Mouse (Mus musculus) testis, postnatal 10 days (tissue): ENCODE results near the gene Gm20388.
A peak's percentile ranks its signal among the peaks of the same experiment; 100 is the strongest.
"Not testable (repeated sequence)": the region's sequence is repeated elsewhere in the genome, so short reads cannot be mapped to it uniquely, and the experiment has no call there.

Source experiments
- DNase-seq: peaks from one replicate; pipeline ENCODE4 v3.0.0; 2021; ENCODE audit warnings: low spot score

Gm20388 gene

GRCm38 (mm10) chr8:123202288-123202687 is 3291.6 kb downstream of the Gm20388 start:
- DNase-seq: peak; percentile 87

GRCm38 (mm10) chr8:123203571-123203970 is 3292.9 kb downstream of the Gm20388 start:
- no peak for DNase-seq

- DNase-seq: no peak
Measured at GRCm38 (mm10) chr8:123211876-123212275, 3301.2 kb downstream of the Gm20388 start.

GRCm38 (mm10) chr8:123212321-123213117 is 3301.9 kb downstream of the Gm20388 start, which contains the start of the genes Chmp1a and Spata33:
TSS of gene Chmp1a (minus strand) at chr8:123212763.
TSS of gene Spata33 (plus strand) at chr8:123212832.
- peak; percentile 93 for DNase-seq

GRCm38 (mm10) chr8:123213118-123213772 is 3302.6 kb downstream of the Gm20388 start:
- no peak for DNase-seq

DNA sequence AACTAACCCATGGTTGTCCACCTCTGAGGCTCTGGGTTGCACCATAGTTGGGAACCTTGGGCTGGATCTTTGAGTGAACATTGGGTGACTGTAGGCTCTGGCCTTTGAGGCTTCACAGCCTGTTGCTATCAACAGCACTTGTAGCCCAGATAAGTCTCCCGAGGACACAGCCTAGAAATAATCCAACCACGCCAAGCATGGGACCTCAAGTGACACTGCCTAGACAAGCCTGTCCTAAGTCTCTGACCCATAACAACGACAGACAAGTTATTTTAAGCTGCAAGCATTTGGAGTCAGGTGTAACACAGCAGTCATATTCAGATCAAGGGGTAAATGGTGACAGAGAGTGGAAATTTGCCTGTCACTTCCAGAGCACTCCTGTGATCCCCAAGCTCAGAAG is 3304.8 kb downstream of the Gm20388 start:
- DNase-seq: no peak

DNA sequence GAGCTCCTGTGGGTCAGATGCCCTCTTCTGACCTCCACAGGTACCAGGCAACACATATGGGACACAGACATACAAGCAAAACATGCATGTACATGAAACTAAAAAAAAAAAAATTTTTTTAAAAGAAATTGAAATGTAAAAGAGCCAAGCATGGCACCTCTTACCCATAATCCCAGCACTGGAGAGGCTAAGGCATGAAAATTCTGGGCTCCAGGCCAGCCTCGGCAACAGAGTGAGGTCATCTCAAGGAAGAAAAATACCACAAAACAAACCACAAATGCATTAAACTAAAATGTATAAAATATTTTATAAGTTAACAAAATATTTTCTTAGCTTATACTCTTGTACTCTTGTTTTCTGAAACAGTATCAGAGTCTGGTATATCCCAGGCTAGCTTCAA is 3310.3 kb downstream of the Gm20388 start:
- no peak for DNase-seq

DNA sequence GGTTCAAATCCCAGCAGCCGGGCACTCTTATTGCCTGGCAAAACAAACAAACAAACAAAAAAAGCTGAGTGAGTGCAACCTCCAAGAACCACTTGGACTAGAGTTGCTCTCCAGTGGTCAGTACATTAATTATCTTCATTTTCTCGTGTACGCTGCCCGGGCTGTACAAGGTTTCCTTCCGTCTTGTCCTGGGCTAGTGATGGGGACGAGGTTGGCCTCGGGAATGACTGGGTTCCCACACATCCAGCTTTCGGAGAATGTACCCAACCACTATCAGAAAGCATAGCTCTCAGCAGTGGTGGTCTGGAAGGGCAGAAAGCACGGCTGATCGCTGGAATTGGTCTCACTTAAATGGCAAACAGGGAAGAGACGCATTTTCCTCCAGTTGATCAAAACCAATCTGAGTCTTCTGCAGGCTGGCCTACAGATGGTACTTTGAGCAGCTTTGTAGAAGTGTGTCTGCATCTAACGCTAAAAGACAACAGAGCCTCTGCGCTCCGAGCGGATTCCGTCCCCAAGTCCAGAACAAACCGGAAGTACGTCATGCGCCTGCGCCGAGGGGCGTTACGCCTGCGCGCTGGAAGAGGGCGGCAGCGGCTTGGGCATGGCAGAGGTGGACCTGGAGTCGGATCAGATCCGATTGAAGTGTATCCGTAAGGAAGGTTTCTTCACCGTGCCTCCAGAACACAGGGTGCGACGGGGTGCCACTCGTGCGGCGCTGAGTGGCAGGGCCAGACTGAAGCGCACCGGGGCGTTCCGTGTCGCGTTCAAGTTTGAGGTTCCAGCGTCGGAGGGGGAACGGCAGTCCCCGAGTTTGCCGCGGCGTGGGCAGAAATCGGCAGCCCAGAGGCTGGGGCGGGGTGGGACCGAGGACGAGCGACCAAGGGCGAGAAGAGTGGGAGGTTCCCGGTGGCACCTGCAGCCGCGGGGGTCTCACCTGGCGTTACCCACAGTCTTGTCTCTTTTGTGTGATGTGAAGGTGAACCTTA is 3313.9 kb downstream of the Gm20388 start, which contains the start of gene Cdk10:
Cdk10 (plus strand) TSS at position 565 of the 989 bp plus-strand sequence.
- peak; percentile 95 for DNase-seq

DNA sequence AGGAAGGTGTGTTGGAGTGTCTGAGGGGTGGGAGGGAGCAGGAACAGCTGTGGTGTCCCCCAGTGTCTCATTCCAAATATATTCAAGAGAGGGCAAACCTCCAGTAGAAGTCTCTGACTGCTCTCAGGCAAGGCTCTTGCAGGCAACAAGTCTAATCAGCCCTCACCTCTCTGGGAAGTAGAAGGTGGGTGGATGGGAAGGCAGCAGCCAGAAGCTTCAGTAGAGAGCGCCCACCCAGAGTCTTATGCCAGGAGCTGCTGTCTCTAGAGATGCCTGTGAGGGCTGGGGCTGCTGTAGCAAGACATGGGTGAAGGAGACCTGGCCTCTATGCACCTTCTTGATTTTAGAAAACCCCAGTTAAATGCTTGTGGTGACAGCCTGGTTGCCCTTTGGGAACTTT is 3317.8 kb downstream of the Gm20388 start:
- no peak for DNase-seq

- DNase-seq: not testable (repeated sequence)
Measured at GRCm38 (mm10) chr8:123230326-123230725, 3319.7 kb downstream of the Gm20388 start.

DNA sequence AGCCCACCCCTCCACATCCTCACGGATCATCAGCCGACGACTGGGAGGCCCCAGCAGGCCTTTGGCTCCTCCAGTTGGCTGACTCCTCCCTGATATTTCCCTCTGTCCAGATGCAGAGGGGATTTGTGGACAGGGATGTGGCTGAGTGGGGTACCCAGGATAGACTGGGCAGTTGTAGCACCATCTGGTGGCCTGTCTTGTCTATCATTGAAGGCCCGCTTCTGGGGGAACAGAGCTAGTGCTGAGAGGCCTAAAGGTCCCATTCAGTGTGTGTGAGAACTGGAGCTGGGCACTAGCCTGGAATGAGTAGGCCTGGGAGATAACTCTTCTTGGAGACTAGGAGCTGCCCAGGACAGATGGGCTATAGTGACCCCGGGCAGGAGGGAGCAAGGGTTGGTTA is 3321.1 kb downstream of the Gm20388 start:
- DNase-seq: no peak

- no peak for DNase-seq
Measured at GRCm38 (mm10) chr8:123232553-123232952, 3321.9 kb downstream of the Gm20388 start.

DNA sequence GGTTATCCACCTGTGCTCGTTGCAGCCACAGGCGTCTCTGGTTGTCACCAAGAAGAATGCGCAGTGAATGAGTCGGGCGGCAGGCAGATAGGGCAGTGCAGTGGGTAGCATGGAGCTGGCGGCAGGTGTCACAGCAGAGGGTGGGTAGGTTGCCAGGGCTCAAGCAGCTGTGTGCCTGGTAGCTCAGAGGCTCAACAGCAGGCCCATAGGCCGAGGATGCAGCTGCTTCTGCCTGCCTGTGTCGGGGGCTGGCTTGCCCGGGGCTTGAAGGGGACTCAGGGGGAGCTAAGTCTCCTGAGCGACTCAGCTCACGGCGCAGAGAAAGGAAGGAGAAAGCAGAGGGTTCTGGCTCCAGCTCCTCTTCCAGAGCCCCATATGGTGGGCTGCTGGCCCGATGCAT is 3322.7 kb downstream of the Gm20388 start:
- no peak for DNase-seq

- DNase-seq: no peak
Measured at GRCm38 (mm10) chr8:123233760-123234159, 3323.1 kb downstream of the Gm20388 start.

GRCm38 (mm10) chr8:123234918-123235519 is 3324.4 kb downstream of the Gm20388 start:
- DNase-seq: no peak

GRCm38 (mm10) chr8:123235520-123236497 is 3325.2 kb downstream of the Gm20388 start, which contains the start of gene Spata2l:
TSS of gene Spata2l (minus strand) at chr8:123236233.
- peak; percentile 94 for DNase-seq

DNA sequence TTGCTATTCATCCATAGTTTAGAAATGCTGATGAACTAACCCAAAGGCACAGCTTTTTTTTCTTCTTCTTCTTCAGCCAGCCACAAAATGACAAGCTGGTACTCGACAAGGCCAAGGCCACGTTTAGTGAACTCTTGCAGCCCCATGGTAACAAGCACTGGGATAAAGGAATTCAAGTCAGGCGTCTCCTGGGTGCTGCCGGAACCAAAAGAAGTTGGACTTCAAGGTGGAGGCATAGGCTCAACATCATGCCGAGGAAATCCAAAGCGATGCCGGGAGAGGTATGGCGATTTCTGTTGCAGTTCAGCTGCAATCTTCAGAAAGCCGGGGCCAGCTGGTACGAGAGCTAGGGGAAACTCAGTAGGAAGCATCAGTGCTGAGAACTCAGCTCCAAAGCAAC is 3328.8 kb downstream of the Gm20388 start:
- DNase-seq: no peak

DNA sequence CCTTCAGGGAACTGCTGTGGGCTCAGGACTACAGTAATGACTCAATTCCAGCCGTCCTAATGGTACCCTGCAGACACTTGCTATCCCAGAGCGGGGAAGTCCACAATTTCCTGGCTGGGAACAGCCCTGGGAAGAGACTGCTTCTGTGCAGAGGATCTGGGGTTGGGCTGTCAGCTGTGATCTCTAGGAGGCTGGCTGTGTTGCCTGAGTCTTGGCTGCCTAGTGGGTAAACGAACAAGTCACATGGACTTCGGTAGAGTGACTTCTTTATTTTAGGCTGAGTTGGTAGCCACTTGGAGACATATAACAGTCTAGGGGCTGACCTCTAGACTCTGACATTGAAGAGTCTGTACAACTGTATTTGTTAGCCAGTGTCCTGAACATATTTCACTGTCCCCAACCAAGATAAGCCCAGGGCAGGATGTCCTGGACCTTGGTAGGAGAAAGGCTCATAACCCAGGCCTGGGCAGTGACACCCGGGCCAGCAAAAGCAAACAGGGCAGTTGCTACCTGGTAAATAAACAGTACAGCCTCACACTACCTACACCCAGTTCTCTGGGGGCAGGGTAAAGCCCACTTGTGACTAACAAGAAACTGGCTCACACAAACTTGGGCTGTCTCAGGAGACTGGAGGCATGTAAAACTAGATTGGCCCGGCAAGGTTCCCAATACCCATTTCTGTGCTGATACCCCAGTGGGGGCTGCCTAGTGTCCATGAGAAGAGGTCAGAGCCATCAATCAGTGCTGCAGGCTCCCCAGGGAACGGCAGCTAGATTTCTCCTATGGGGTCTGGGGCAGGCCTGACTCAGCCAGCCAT is 3331.7 kb downstream of the Gm20388 start:
- DNase-seq: no peak

- no peak for DNase-seq
Measured at GRCm38 (mm10) chr8:123243053-123243452, 3332.4 kb downstream of the Gm20388 start.
